Mouse (Mus musculus): ENCODE measurements around the gene B4galnt2.

B4galnt2 gene

GRCm38 (mm10) chr11:95825625-95826024 lies 89.1 kb downstream of the B4galnt2 start:
- no peak for DNase-seq

- peak; percentile 57 to 75 for DNase-seq
Observed at GRCm38 (mm10) chr11:95824877-95825243, 89.8 kb downstream of the B4galnt2 start.

- DNase-seq: peak; percentile 91 to 96
Observed at GRCm38 (mm10) chr11:95824071-95824876, 90.4 kb downstream of the B4galnt2 start, which contains the start of gene Phospho1. TSS of gene Phospho1 (plus strand) at chr11:95824499.

- no peak for DNase-seq
Observed at GRCm38 (mm10) chr11:95822437-95822836, 92.3 kb downstream of the B4galnt2 start.

DNA sequence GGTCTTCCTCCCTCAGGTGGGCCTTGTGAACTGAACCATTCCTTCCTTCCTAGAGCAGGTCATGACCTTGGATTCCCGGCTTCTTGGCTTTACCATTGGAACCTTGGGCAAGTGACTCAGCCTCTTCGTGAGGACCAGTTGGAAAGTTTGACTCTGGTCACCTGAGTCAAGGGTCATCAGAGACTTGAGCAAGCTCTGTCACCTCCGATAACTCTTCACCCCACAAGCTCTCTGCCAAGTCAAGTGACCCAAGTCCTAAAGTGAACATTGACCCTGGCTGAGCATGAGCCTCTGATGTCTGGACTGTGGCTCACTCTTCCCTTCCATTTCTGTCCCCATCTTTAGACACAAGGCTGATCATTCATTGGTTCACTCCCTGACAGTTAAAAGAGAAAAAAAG lies 93.2 kb downstream of the B4galnt2 start:
- no peak for DNase-seq

GRCm38 (mm10) chr11:95819138-95819537 lies 95.6 kb downstream of the B4galnt2 start:
- DNase-seq: peak in 1 of 2 experiments; percentile 71
